Mouse (Mus musculus) right cerebral cortex, postnatal 36 days (tissue): Measurements from ENCODE around the gene Rab37.

Experiments used
- DNase-seq, 2 experiments: peaks; one replicate each; pipeline ENCODE4 v3.0.0; 2022; ENCODE audit warnings: low spot score in 2 of 2, mixed read lengths in 1 of 2

Gene Rab37

DNA sequence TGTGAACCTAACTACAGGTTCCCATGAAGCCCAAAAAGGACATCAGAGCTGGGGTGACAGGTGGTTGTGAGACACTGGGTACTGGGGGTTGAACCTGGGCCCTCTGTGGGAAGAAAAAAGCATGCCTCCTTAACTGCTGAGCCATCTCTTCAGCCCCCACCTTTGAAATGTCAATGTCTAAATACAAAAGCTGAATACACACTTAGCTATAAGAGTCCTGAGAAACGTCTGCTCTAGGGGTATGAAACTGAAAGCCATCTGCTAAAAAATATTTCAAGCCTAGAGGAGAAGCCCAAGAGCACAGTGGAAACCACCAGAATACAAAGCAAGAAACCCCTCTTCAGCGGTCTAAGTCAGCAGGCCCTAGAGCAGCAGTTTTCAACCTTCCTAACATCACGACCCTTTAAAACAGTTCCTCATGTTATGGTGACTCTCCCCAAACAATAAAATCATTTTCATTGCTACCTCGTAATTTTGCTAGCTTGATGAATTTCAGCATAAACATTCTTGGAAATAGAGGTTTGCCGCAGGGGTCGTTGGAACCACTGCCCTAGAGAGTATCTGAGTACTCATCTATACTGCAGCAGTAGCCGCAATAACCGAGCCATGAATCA is 40.6 kb downstream of the Rab37 start:
- DNase-seq = no peak

GRCm38 (mm10) chr11:115133800-115134199 is 42.6 kb downstream of the Rab37 start, which contains the start of gene Cd300lf:
Cd300lf (minus strand) TSS chr11:115133992.
- DNase-seq = peak in 1 of 2 experiments; percentile 7

- no peak for DNase-seq
Observed at GRCm38 (mm10) chr11:115138597-115139262, 47.5 kb downstream of the Rab37 start.

- DNase-seq = no peak
Observed at GRCm38 (mm10) chr11:115141970-115142369, 50.7 kb downstream of the Rab37 start.

GRCm38 (mm10) chr11:115147813-115148212 is 56.6 kb downstream of the Rab37 start:
- no peak for DNase-seq

GRCm38 (mm10) chr11:115150741-115151254 is 59.6 kb downstream of the Rab37 start:
- no peak for DNase-seq

DNA sequence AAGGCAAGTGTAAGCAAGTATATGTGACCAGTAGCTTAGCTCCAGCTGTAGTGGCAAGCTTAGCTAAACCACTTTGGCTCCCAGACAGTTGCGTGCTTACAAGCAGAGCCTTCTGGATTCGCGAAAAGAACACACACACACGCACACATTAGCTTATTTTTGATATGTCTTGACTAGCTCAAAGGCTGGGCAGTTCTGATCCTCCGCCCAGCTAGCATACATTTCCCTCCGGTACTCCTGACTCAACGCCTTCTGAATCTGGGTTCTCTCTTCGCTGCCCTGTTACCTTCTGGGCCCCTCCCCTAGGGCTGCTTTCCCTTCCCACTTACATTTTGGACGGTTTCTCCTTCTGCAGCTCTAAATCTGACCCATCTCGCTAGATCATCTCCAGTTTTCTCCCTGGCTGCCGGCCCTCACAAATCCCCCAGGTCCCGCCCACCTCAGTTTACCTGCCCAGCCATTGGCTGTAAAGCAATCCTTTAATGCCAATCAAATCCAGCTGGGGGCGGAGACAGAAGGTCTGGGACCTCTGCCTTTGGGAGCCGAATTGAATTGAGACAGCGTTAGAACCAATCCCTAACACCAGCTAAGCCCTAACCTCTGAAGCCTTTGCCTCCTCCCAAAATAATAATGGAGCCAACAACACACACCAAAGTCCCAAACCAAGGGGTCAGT is 60.7 kb downstream of the Rab37 start:
- no peak for DNase-seq

GRCm38 (mm10) chr11:115153088-115153487 is 61.9 kb downstream of the Rab37 start:
- DNase-seq = no peak

DNA sequence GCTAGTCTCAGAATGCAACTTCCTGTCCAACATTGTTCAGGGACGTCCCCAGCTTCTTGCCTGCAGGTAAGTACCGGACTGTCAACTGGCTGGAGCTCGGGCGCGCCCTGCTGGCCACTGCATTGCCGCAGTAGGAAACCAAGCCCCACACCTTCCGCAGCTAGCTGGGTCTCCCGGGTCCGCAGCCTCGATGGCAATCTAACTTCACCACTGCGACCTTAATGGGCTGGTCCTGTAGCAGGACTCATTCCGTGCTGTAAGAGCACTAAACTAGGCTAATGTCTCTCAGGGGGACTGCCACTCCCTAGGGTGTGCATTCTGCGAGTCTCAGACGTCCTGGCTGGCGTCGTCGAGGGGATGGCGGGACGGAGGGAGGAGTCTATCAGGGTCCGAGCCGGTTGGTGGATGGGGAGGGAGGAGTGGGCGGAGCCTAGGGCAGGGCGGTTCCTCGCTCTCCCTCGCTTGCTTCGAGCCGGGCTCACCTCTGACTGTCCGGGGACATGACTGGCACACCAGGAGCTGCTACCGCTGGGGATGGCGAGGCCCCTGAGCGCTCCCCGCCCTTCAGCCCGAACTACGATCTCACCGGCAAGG is 62.6 kb downstream of the Rab37 start:
- no peak for DNase-seq

GRCm38 (mm10) chr11:115155053-115155634 is 63.9 kb downstream of the Rab37 start:
- no peak for DNase-seq

- no peak for DNase-seq
Observed at GRCm38 (mm10) chr11:115157933-115158719, 66.9 kb downstream of the Rab37 start.

GRCm38 (mm10) chr11:115160016-115160797 is 69.0 kb downstream of the Rab37 start:
- DNase-seq = no peak

- DNase-seq = no peak
Observed at GRCm38 (mm10) chr11:115160883-115161577, 69.8 kb downstream of the Rab37 start.

- DNase-seq = no peak
Observed at GRCm38 (mm10) chr11:115161578-115162204, 70.5 kb downstream of the Rab37 start.

- DNase-seq = no peak
Observed at GRCm38 (mm10) chr11:115162205-115162601, 71.0 kb downstream of the Rab37 start.

- peak; percentile 88 to 90 for DNase-seq
Observed at GRCm38 (mm10) chr11:115162832-115163480, 71.7 kb downstream of the Rab37 start, which contains the start of gene Slc9a3r1. Slc9a3r1 (plus strand) TSS chr11:115163341.

DNA sequence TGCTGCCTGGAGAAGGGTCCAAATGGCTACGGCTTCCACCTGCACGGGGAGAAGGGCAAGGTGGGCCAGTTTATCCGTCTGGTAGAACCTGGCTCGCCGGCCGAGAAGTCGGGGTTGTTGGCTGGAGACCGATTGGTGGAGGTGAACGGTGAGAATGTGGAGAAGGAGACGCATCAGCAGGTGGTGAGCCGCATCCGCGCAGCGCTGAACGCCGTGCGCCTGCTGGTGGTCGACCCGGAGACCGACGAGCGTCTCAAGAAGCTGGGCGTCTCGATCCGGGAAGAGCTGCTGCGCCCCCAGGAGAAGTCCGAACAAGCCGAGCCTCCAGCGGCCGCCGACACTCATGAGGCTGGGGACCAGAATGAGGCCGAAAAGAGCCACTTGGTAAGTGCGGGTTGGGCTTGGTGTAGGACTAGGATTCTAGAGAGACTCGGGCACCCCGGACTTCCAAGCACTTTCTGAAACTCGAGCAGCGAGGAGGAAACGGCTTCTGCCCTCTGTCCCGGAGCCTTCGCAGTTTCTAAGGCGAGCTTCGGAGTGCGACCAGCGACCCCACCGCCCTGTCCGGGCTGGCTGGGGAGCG is 72.4 kb downstream of the Rab37 start:
- no peak for DNase-seq

DNA sequence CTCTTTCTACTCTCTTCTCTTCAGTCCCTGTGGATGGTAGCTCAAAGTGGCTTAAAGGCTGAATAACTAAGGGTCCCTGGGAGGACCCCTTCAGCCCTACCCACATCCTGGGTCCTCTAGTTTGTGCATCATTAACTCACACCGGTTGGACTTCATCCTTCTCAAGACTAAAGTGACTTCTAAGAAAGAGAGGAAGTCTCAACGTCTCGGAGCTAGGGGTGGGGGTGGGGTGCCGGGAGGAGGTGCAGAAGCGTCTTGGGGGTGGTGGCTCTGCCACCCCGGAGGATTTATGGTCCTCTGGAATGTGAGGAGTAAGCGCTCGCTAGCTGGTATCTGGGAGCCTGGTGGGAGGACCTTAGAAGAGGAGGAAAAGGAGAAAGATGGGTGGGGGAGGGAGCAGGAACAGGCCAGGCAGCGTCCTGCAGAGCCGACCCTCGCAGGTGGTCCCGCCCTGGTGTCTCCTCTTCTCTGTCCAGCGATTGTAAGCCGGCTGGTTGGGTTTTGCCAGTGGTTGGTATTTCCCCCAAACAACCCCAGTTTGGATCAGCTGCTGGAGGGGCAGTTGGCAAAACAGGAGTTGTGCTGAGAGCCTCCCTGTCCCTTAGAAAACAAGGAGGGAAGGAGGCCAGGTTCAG is 73.2 kb downstream of the Rab37 start:
- no peak for DNase-seq
